ENCODE assay signal across 13 mouse cellular contexts in genomic region chr1:54715061-54715760, GRCm38 (mm10).
DNase-seq lines count a peak whose midpoint lies in the region; ATAC-seq and TF ChIP-seq lines count a peak whose summit lies in the region.
"Had no signal": no experiment of that assay in that cellular context is flagged by ENCODE, and none has a peak within 500 bp of the region (broad histone marks: within the 10 kb centered on the region; RNA-seq: fewer than 3 reads in every experiment).

No protein-coding gene starts in this region.

- no peaks in the 10 kb centered on the region for H3K9me3 ChIP-seq in forebrain, embryonic 14.5 days (replicated peaks; ENCODE audit: control insufficient read depth, low read length)
- no peaks in the 10 kb centered on the region for H3K9me3 ChIP-seq in forebrain, embryonic 15.5 days
- no peaks in the 10 kb centered on the region for H3K9me3 ChIP-seq in lung, postnatal 0 days (ENCODE audit: low read length)
- no peaks in the 10 kb centered on the region for H3K9me3 ChIP-seq in embryonic facial prominence, embryonic 14.5 days (ENCODE audit: control insufficient read depth, low read length)

- ATAC-seq in forebrain, embryonic 14.5 days: peak; percentile 48; the same call in 1 of the 2 replicates
- no peak for ATAC-seq in forebrain, embryonic 15.5 days (replicated peaks)
- ATAC-seq in lung, postnatal 0 days: no peak
- ATAC-seq in embryonic facial prominence, embryonic 14.5 days (ENCODE audit: low read depth): no peak
- ATAC-seq: forebrain, embryonic 13.5 days had no signal

- peak; percentile 77 for DNase-seq in forebrain, embryonic 14.5 days (ENCODE audit: low spot score)
- DNase-seq in heart, postnatal 10 days: peak; percentile 40 to 53
- no peak for DNase-seq in heart, postnatal 36 days
- peak; percentile 26 for DNase-seq in lung, postnatal 0 days (ENCODE audit: low spot score)
- no peak for DNase-seq in lung, postnatal 10 days
- DNase-seq in embryonic facial prominence, embryonic 14.5 days (ENCODE audit: low spot score): peak; percentile 86
- DNase-seq in cerebellum, adult 9-11 months: no peak
- DNase-seq: cerebellum, adult 8-10 months; gastrocnemius, postnatal 36 days; thymus, postnatal 14 days had no signal

- no peak overlapping the region for H3K4me3 ChIP-seq in forebrain, embryonic 14.5 days (ENCODE audit: low read depth, low read length)
- H3K4me3 ChIP-seq in forebrain, embryonic 15.5 days: no peak overlapping the region
- no peak overlapping the region for H3K4me3 ChIP-seq in lung, postnatal 0 days (ENCODE audit: low read depth, low read length)
- H3K4me3 ChIP-seq in embryonic facial prominence, embryonic 14.5 days (ENCODE audit: low read depth, low read length): no peak overlapping the region
- H3K4me3 ChIP-seq: forebrain, embryonic 13.5 days had no signal

- peaks cover 3% of the 10 kb centered on the region; the same call in 1 of the 2 replicates for H3K4me1 ChIP-seq in forebrain, embryonic 14.5 days (ENCODE audit: control insufficient read depth, insufficient read depth, low read length)
- H3K4me1 ChIP-seq in forebrain, embryonic 15.5 days: peaks cover 16% of the 10 kb centered on the region
- peaks cover 10% of the 10 kb centered on the region for H3K4me1 ChIP-seq in lung, postnatal 0 days (ENCODE audit: insufficient read depth, low read depth, low read length)
- H3K4me1 ChIP-seq in embryonic facial prominence, embryonic 14.5 days (ENCODE audit: control insufficient read depth, insufficient read depth, low read length): peaks cover 11% of the 10 kb centered on the region

- intact Hi-C loops in heart, postnatal 10 days (cut with DNase I): no loop called here
- intact Hi-C loops in heart, postnatal 36 days (cut with DNase I): no loop called here

- H3K27ac ChIP-seq in forebrain, embryonic 14.5 days (ENCODE audit: low read depth, low read length): no peak overlapping the region
- H3K27ac ChIP-seq in forebrain, embryonic 15.5 days (replicated peaks): no peak overlapping the region
- H3K27ac ChIP-seq in lung, postnatal 0 days (ENCODE audit: low read length): no peak overlapping the region
- H3K27ac ChIP-seq in embryonic facial prominence, embryonic 14.5 days (replicated peaks; ENCODE audit: low read depth, low read length): no peak overlapping the region
- H3K27ac ChIP-seq: forebrain, embryonic 13.5 days; macrophage had no signal

- no peak overlapping the region for H3K9ac ChIP-seq in forebrain, embryonic 14.5 days (ENCODE audit: low read length)
- H3K9ac ChIP-seq in forebrain, embryonic 15.5 days (replicated peaks): no peak overlapping the region
- H3K9ac ChIP-seq in lung, postnatal 0 days (replicated peaks; ENCODE audit: low read depth): no peak overlapping the region
- H3K9ac ChIP-seq in embryonic facial prominence, embryonic 14.5 days (ENCODE audit: low read depth, low read length): no peak overlapping the region
- H3K9ac ChIP-seq: forebrain, embryonic 13.5 days had no signal

- no peaks in the 10 kb centered on the region for H3K27me3 ChIP-seq in forebrain, embryonic 14.5 days (replicated peaks; ENCODE audit: control insufficient read depth, insufficient read depth, low read length)
- no peaks in the 10 kb centered on the region for H3K27me3 ChIP-seq in forebrain, embryonic 15.5 days
- no peaks in the 10 kb centered on the region for H3K27me3 ChIP-seq in lung, postnatal 0 days (replicated peaks; ENCODE audit: insufficient read depth, low read length)
- no peaks in the 10 kb centered on the region for H3K27me3 ChIP-seq in embryonic facial prominence, embryonic 14.5 days (replicated peaks; ENCODE audit: control insufficient read depth, insufficient read depth, low read length)
- H3K27me3 ChIP-seq: forebrain, embryonic 13.5 days had no signal

- TF ChIP-seq CTCF in lung, postnatal 0 days (IDR thresholded peaks at IDR 0.05): no peak

- H3K36me3 ChIP-seq in forebrain, embryonic 14.5 days (ENCODE audit: control insufficient read depth, insufficient read depth, low read length): no peaks in the 10 kb centered on the region
- no peaks in the 10 kb centered on the region for H3K36me3 ChIP-seq in forebrain, embryonic 15.5 days
- no peaks in the 10 kb centered on the region for H3K36me3 ChIP-seq in lung, postnatal 0 days (ENCODE audit: insufficient read depth, low read length)
- peaks cover 8% of the 10 kb centered on the region for H3K36me3 ChIP-seq in embryonic facial prominence, embryonic 14.5 days (ENCODE audit: control insufficient read depth, insufficient read depth, low read length)

- TF ChIP-seq EP300 in lung, postnatal 0 days (IDR thresholded peaks at IDR 0.05): no peak

- 26% methylated on average over 8 of the region's 8 CpGs for WGBS in forebrain, embryonic 14.5 days
- 27% methylated on average over 8 of the region's 8 CpGs for WGBS in forebrain, embryonic 15.5 days
- 50% methylated on average over 8 of the region's 8 CpGs for WGBS in lung, postnatal 0 days
- 53% methylated on average over 8 of the region's 8 CpGs for WGBS in embryonic facial prominence, embryonic 14.5 days

- no peak overlapping the region for H3K4me2 ChIP-seq in forebrain, embryonic 14.5 days (ENCODE audit: low read length)
- no peak overlapping the region for H3K4me2 ChIP-seq in forebrain, embryonic 15.5 days (replicated peaks)
- H3K4me2 ChIP-seq in lung, postnatal 0 days (replicated peaks; ENCODE audit: low read depth, low read length): no peak overlapping the region
- no peak overlapping the region for H3K4me2 ChIP-seq in embryonic facial prominence, embryonic 14.5 days (ENCODE audit: low read depth, low read length)
- H3K4me2 ChIP-seq: forebrain, embryonic 13.5 days had no signal

Comparison
In these comparisons a context has a peak if more than half of its experiments do, and no peak if none do; other contexts are left out.
1. DNase-seq: peak in forebrain, embryonic 14.5 days (single experiment), heart, postnatal 10 days (2 of 2), lung, postnatal 0 days (single experiment) and embryonic facial prominence, embryonic 14.5 days (single experiment); none in heart, postnatal 36 days (0 of 2), lung, postnatal 10 days (single experiment) and cerebellum, adult 9-11 months (single experiment).